Mouse (Mus musculus) layer of hippocampus, adult 11-12 months (tissue): ENCODE results near the gene Ensa.
A peak's percentile ranks its signal among the peaks of the same experiment; 100 is the strongest.
"Not testable (repeated sequence)": the region's sequence is repeated elsewhere in the genome, so short reads cannot be mapped to it uniquely, and the experiment has no call there.

Experiments
- DNase-seq: peaks from one replicate; pipeline ENCODE4 v3.0.0; 2022; ENCODE audit warnings: low spot score

Ensa gene

DNA sequence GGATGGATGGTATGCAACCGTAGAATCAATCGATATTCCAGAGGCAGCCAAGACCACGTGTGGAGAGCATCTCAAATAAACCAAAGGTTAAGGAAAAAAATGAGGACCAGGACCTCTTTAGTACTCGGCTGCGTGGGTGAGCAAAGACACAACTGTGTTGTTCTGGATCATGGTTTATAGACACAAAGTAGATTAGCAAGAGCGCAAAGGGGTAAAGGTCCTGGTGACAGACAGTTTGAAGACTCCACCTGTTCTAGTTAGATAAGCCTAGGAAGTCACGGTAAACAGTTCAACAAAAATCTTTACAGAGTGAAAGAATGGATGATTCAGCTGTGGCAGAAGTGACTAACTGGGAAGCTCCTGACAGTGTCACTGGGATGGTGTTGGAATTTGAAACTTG is 18.3 kb downstream of the Ensa start:
- DNase-seq, result no peak

DNA sequence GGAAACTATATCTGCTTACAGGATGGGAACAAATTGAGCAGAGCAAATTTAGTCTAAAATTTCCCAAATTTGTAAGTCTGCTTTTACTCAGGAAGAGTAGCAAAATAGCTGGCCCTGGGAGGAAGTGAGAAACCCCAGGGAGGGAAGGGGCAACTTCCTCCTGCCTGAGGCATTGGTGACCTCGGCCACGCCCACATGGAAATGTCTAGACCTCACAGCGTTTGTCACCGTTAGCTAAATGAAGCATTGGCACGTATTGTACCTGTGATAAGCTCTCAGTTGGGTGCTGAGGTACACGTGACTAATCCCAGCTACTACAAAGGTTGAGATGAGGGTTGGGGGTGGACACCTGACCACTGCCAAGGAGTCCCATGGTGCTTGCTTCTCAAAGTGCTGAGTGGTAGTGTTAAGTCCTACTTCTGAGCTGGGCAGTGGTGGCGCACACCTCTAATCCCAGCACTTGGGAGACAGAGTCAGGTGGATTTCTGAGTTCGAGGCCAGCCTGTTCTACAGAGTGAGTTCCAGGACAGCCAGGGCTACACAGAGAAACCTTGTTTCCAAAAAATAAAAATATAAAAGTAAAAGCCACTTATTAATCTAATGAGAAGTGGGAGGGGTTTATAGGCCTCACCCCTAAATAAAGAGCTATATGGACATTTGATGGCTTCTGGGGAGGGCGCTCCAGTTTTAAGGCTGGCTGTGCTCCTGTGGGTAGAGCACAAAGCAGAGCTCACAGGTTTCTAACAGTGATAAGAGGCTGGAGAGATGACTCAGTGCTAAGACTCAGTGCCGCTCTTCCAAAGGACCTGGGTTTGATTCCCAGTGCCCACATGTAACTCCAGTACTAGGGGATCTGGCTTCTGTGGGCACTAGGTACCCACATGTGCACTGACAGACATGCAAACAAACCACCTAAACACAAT is 20.8 kb downstream of the Ensa start:
- DNase-seq, result peak; percentile 54

GRCm38 (mm10) chr3:95648016-95648415 is 23.2 kb downstream of the Ensa start:
- no peak for DNase-seq

DNA sequence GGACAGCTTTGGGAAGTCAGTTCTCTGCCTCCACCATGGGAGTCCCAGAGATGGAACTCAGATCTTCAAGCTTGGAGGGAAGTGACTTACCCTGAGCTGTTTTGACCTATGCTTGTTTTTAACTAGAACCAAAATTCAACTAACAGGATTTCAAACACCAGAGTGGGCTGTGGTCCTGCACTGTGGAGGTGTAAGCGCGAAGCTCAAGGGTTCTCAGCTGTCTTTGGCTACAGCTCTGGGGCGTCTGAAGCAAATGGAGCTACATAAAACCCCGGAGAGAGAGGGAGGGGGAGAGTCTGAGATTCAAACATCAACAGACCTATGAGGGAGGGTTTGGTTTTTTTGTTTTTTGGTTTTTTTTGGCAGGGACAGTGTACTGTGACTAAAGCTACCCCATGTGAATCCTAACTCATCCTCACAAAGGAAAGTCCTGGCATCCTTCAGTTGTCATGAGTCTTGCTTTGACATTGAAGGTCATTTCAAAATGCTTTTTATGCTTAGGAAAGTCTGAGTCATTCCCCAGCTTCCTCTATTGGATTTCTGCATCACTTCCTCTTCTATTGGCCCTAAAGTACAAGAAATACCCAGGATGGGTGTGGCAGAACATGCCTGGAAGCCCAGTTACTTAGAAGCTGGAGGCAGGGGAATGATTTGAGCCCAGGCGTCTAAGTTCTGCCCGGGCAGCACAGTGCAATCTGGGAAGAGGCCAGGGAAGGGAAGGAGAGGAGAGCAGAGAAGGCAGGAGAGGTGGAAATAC is 25.7 kb downstream of the Ensa start:
- DNase-seq, result no peak

DNA sequence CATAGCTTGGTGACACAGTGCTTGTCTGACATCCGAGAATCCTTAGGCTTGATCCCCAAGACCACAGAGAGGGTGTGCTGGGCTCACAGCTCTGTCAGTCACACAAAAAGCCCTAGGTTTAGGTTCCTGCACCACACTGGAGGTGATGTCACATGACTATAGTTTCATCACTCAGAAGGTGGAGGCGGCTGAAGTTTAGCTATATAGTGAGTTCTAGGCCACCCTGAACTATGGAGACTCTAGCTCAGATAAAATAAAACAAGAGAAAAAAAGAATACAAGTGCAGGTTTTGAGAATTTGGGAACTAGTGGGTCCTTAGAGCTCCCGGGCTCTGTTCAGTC is 26.2 kb downstream of the Ensa start:
- no peak for DNase-seq

- DNase-seq, result no peak
Measured at GRCm38 (mm10) chr3:95651391-95652203, 26.8 kb downstream of the Ensa start.

- no peak for DNase-seq
Measured at GRCm38 (mm10) chr3:95652204-95652811, 27.5 kb downstream of the Ensa start.

DNA sequence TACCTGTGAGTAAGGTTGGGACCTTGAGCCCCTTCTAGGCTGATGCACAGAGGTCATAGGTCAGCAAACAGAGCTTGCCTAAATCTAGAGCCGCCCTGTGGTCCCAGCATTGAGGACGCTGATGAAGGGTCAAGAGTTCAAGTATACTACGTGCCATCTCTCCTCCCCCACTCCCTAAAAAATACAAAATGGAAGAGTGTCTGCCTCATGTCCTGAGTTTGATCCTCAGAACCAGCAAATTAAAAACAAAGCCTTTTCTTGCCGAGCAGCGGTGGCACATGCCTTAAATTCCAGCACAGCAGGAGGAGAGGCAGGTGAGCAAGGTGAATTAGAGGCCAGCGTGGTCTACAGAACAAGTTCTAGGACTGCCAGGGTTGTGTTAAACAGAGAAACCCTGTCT is 28.1 kb downstream of the Ensa start:
- no peak for DNase-seq

DNA sequence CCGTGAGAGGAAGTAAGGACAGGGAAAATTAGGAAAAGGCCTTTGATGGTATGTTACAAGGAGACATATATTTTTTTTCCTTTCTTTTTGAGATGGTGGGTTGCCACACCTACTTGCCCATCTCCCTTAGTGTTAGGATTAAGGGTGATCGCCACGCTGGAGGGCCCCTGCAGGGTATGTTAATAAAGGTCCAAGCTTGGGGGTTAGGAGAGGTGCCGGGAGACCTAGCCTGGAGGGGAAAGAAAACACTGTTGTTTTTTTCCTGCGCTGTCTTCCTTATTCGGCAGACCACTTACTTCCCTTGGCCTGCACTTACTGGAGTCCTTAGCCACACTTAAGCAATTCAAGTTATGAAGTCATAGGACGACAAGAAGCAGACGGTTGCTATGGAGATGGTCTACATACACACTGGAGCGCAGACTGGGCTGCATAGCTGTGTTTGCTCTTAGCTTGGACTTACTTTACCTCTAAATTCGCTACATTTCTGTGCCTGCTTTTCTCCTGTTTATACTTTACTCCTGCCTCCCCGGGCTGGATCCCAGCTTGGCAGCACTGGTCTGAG is 28.8 kb downstream of the Ensa start:
- no peak for DNase-seq

DNA sequence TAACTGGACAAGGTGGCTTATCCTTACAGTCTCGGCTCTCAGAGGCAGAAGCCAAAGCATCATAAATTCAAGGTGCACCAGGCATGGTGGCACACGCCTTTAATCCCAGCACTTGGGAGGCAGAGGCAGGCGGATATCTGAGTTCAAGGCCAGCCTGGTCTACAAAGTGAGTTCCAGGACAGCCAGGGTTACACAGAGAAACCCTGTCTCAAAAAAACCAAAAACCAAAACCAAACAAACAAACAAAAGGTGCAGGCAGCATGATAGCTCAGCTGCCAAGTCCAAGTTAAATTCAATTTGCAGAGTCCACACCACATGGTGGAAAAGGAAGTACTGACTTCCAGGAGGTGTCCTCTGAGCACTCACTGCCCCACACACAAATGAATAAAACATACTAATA is 29.6 kb downstream of the Ensa start:
- not testable (repeated sequence) for DNase-seq

GRCm38 (mm10) chr3:95655437-95655836 is 30.6 kb downstream of the Ensa start:
- no peak for DNase-seq

DNA sequence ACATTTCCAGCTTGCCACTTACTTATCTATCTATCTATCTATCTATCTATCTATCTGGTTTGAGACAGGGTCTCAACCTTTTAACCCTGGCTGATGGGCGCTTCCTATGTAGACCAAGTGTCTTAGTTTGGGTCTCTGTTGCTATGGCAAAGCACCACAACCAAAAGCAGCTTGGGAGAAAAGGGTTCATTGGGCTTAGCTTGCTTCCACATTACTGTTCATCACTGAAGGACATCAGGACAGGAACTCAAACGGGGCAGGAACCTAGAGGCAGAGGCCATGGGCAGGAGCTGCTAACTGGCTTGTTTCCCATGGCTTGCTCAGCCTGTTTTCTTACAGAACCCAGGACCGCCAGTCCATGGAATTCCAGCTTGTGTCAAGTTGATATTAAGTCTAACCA is 32.3 kb downstream of the Ensa start:
- no peak for DNase-seq

GRCm38 (mm10) chr3:95657711-95658110 is 32.9 kb downstream of the Ensa start:
- no peak for DNase-seq

DNA sequence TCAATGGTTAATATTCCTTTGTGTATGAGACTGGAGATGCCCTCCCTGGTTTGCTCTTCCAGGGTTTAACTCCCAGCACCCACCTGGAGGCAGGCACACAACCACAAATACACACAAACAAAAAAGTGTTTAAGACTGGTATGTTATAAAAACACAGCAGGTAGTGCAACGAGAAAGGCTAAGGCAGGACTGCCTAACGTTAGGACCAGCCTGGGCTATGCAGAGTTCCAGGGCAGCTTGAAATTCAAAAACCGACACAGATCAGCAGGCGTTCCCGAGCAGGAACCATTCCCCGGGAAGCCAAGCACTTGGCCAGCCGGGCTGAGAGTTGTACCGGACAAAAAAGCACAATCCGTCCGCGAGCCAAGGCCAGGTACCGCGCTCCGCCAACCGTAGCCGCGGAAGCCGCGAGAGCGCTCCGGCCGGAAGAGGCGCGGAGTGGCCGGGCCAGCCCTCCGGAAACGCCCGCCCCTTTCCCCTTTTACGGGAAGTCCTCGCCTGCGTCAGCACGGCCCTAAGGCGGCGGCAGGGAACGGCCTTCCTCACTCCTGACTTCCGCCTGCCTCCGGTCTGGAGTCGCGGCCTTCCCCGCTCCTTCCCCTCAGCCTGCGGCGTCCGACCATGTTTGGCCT is 33.6 kb downstream of the Ensa start, which contains the start of gene Mcl1:
TSS of gene Mcl1 (plus strand) at position 553 of the 632 bp plus-strand sequence.
- DNase-seq, result peak; percentile 93

GRCm38 (mm10) chr3:95658868-95659712 is 34.3 kb downstream of the Ensa start:
- peak; percentile 63 for DNase-seq

DNA sequence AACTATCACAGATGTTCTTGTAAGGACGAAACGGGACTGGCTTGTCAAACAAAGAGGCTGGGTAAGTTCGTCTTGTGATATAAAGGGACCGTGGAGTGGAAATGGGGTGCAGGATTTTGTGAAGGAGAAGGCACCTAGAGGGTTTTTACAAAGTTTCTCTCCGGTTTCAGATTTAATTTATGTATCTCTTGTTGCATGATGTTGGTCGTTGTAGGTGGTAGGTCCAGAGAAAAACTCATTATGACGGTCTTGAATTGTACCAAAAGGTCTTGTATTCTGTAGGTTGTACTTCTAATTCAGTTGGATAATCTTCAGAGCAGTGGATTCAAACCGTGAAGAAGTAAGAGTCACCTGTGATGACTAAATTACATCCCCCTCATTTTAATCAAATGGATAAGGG is 35.2 kb downstream of the Ensa start:
- DNase-seq, result no peak

DNA sequence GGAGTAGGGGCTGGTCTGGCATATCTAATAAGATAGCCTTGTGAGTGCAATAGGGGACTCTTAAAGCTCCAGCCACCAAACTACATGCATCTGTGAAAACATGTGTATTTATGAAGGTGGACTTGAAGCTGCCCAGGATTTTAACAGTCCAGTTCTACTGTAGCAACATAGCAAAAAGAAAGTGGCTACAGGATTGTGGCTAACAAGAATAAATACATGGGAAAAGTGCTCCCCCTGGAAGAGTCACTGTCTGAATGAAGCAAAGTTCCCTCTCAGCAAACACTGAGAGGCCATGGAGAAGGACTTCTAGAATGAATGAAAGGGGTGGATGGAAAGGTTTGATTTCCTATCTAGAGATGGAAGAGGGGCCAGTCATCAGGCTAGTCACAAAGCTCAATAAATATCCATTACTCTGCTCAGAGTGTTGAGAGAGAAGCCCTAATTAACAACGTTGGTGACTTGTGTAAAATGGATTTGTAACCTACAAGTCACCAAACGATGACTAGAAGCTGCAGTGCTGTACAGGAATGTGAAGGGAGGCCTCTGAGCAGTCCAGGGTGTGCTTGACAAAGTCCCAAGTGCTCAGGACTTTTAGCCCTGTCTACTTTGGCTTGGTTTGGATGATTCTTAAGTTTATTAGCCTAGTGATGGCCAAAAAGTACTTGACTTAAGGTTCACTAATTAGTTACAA is 36.1 kb downstream of the Ensa start:
- DNase-seq, result no peak

DNA sequence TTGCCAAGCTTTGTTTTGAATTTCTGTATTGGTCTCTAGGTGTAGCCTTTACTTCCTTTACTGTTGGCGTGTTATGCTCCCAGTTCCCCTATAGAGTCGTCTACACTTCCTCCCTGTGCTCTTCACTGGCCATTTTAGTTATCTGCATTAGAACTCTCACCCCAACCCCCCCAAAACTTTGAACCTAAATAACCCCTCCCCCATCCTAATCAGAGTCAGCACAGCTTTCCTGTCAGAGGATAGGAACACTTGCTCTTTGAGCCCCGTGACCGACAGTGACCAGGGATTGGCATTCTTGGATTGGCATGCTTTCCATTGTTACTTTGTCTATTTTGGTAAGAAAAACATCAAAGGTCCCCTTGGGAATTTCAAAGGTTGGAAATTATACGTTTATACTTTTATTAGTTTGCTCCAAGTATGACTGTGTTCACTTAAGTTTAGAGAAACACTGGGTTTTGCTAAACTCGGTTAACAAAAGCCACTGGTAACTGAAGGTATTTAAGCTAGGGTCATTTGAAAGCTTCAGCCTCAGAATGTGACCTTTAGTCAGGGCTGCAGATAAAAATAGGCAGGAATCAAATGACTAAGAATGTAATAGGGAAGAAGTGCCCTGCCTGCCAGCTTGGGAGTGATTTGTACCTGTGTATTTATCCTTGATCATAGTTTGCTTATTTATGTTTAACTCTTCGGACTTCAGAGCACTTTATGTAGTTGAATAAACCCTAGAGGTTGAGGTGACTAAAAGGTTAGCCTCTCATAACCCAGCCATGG is 37.3 kb downstream of the Ensa start:
- DNase-seq, result no peak
